Mouse (Mus musculus) lung, postnatal 0 days (tissue): Measurements from ENCODE around the gene Cela2a.

Source experiments
- CTCF ChIP-seq: IDR thresholded peaks from 2 replicates; pipeline ENCODE4 v1.5.1; 2016; ENCODE audit warnings: antibody characterized with exemption, mild to moderate bottlenecking
- EP300 ChIP-seq: IDR thresholded peaks from 2 replicates; pipeline ENCODE4 v1.6.1; 2016; ENCODE audit warnings: antibody characterized with exemption, mild to moderate bottlenecking, control low read depth

DNA sequence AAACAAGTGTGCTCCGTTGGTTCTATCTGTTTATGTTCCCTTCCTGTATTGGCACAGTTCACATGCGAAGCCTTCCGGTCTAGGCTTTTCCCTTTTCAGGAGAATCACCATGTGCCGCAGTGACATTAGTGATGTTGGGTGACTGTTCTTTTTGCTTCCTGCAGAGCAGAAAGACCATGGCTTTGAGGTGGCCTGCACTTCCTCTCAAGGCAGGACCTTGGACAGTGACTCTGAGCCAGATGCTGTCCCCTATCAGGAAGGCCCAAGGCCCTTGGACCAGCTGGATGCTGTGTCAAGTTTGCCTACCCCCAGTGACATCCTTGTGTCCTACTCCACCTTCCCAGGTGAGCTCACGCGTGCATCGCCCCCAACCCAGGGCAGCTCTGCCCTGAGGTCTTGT lies 14.6 kb downstream of the Cela2a start:
- no peak for TF ChIP-seq CTCF
- TF ChIP-seq EP300: no peak
